Mouse (Mus musculus) cerebellum, adult 18-20 months (tissue): Measurements from ENCODE around the gene Cdca3.
A peak's percentile ranks its signal among the peaks of the same experiment; 100 is the strongest.
"Not testable (repeated sequence)": the region's sequence is repeated elsewhere in the genome, so short reads cannot be mapped to it uniquely, and the experiment has no call there.

ENCODE experiments used
- DNase-seq, 2 experiments: peaks; one replicate each; pipeline ENCODE4 v3.0.0; 2021

Gene Cdca3

GRCm38 (mm10) chr6:124809052-124809774 lies 20.1 kb upstream of the Cdca3 start:
- peak; percentile 86 to 90 for DNase-seq

GRCm38 (mm10) chr6:124809775-124810538 lies 19.4 kb upstream of the Cdca3 start:
- DNase-seq, result peak in 1 of 2 experiments; percentile 21

GRCm38 (mm10) chr6:124810566-124811402 lies 18.6 kb upstream of the Cdca3 start:
- DNase-seq, result peak in 1 of 2 experiments; percentile 24

GRCm38 (mm10) chr6:124811403-124811665 lies 18.0 kb upstream of the Cdca3 start:
- DNase-seq, result no peak

GRCm38 (mm10) chr6:124811701-124812560 lies 17.4 kb upstream of the Cdca3 start:
- DNase-seq, result peak in 1 of 2 experiments; percentile 26

- DNase-seq, result peak in 1 of 2 experiments; percentile 43
Observed at GRCm38 (mm10) chr6:124812848-124813247, 16.5 kb upstream of the Cdca3 start.

GRCm38 (mm10) chr6:124813496-124813895 lies 15.9 kb upstream of the Cdca3 start:
- DNase-seq, result peak; percentile 80 to 81

- DNase-seq, result peak; percentile 90 to 94
Observed at GRCm38 (mm10) chr6:124813933-124814332, 15.4 kb upstream of the Cdca3 start, which contains the start of gene Tpi1. Gene Tpi1, minus strand, starts transcription at chr6:124814296.

- DNase-seq, result no peak
Observed at GRCm38 (mm10) chr6:124814448-124814847, 14.9 kb upstream of the Cdca3 start.

- peak in 1 of 2 experiments; percentile 12 for DNase-seq
Observed at GRCm38 (mm10) chr6:124814858-124815774, 14.2 kb upstream of the Cdca3 start.

- DNase-seq, result no peak
Observed at GRCm38 (mm10) chr6:124816611-124817010, 12.7 kb upstream of the Cdca3 start.

GRCm38 (mm10) chr6:124817125-124817524 lies 12.2 kb upstream of the Cdca3 start:
- peak in 1 of 2 experiments; percentile 4 for DNase-seq

- peak in 1 of 2 experiments; percentile 7 for DNase-seq
Observed at GRCm38 (mm10) chr6:124817563-124817962, 11.8 kb upstream of the Cdca3 start.

GRCm38 (mm10) chr6:124817971-124818370 lies 11.4 kb upstream of the Cdca3 start:
- no peak for DNase-seq

- DNase-seq, result no peak
Observed at GRCm38 (mm10) chr6:124820891-124821290, 8.5 kb upstream of the Cdca3 start.

- DNase-seq, result no peak
Observed at GRCm38 (mm10) chr6:124822049-124822448, 7.3 kb upstream of the Cdca3 start.

GRCm38 (mm10) chr6:124828101-124828592 lies 1.2 kb upstream of the Cdca3 start:
- peak; percentile 40 to 44 for DNase-seq

- peak; percentile 87 to 96 for DNase-seq
Observed at GRCm38 (mm10) chr6:124829799-124830700, 703 bp downstream of the Cdca3 start.

GRCm38 (mm10) chr6:124831199-124831598 lies 1.9 kb downstream of the Cdca3 start:
- not testable (repeated sequence) for DNase-seq

- DNase-seq, result no peak
Observed at GRCm38 (mm10) chr6:124831649-124832048, 2.3 kb downstream of the Cdca3 start.
